Comparison of ENCODE assay signal across 17 mouse cellular contexts in genomic region chr16:38548000-38548399, GRCm38 (mm10). TPM values are rescaled to one million over a fixed set of nuclear protein-coding genes. Genes with fewer than 3 reads are reported as not detected.
DNase-seq lines count a peak whose midpoint lies in the region; ATAC-seq and TF ChIP-seq lines count a peak whose summit lies in the region.
"Had no signal": no experiment of that assay in that cellular context is flagged by ENCODE, and none has a peak within 500 bp of the region (broad histone marks: within the 10 kb centered on the region; RNA-seq: fewer than 3 reads in every experiment).

No protein-coding gene starts in this region.

- ATAC-seq in forebrain, embryonic 12.5 days (ENCODE audit: low FRiP score): no peak
- ATAC-seq in hindbrain, embryonic 14.5 days (ENCODE audit: low FRiP score): no peak
- no peak for ATAC-seq in midbrain, embryonic 15.5 days (replicated peaks)

- H3K27ac ChIP-seq in ES-E14 (ENCODE audit: insufficient read depth, low read depth, low read length, poor library complexity, severe bottlenecking): no peak overlapping the region
- H3K27ac ChIP-seq in forebrain, embryonic 12.5 days: no peak overlapping the region
- H3K27ac ChIP-seq in hindbrain, embryonic 14.5 days: no peak overlapping the region
- no peak overlapping the region for H3K27ac ChIP-seq in midbrain, embryonic 15.5 days
- H3K27ac ChIP-seq: layer of hippocampus, adult 2 months had no signal

- no peaks in the 10 kb centered on the region for H3K9me3 ChIP-seq in ES-E14 (ENCODE audit: control insufficient read depth, insufficient read depth, low read depth, low read length)
- no peaks in the 10 kb centered on the region for H3K9me3 ChIP-seq in forebrain, embryonic 12.5 days
- no peaks in the 10 kb centered on the region for H3K9me3 ChIP-seq in hindbrain, embryonic 14.5 days (ENCODE audit: control insufficient read depth, low read length)
- no peaks in the 10 kb centered on the region for H3K9me3 ChIP-seq in midbrain, embryonic 15.5 days

- 82% methylated on average over 1 of the region's 1 CpGs for WGBS in forebrain, embryonic 12.5 days
- 85% methylated on average over 1 of the region's 1 CpGs for WGBS in hindbrain, embryonic 14.5 days
- WGBS in midbrain, embryonic 15.5 days: 96% methylated on average over 1 of the region's 1 CpGs
- 92% methylated on average over 1 of the region's 1 CpGs for WGBS in lung, adult 2 months

- TF ChIP-seq CTCF in lung, adult 2 months (IDR thresholded peaks at IDR 0.05; ENCODE audit: insufficient read depth, low read length): no peak

- DNase-seq in ES-E14 (ENCODE audit: low read depth, low spot score): no peak
- DNase-seq in hindbrain, embryonic 14.5 days (ENCODE audit: low spot score): no peak
- DNase-seq in kidney, postnatal 14 days: no peak
- no peak for DNase-seq in kidney, adult 8-10 months
- no peak for DNase-seq in lung, postnatal 10 days
- DNase-seq in lung, adult 2 months: no peak
- DNase-seq: cerebellum, adult 9-11 months; embryo, embryonic 11 days; heart, adult 18-20 months; lung, embryonic 14.5 days; right cerebral cortex, adult 18-20 months; spleen, adult 18-20 months; thymus, postnatal 14 days had no signal

- peaks cover 0 to 5% of the 10 kb centered on the region in 2 experiments; a peak in 1 of 4 replicates for H3K4me1 ChIP-seq in ES-E14 (ENCODE audit: control insufficient read depth in 2 of 2, insufficient read depth in 2 of 2, low read length in 2 of 2, poor library complexity in 1 of 2)
- H3K4me1 ChIP-seq in forebrain, embryonic 12.5 days: peaks cover 17% of the 10 kb centered on the region
- H3K4me1 ChIP-seq in hindbrain, embryonic 14.5 days (replicated peaks; ENCODE audit: control insufficient read depth, insufficient read depth, low read length): peaks cover 14% of the 10 kb centered on the region
- H3K4me1 ChIP-seq in midbrain, embryonic 15.5 days: peaks cover 20% of the 10 kb centered on the region
- H3K4me1 ChIP-seq in lung, adult 2 months (ENCODE audit: control insufficient read depth, insufficient read depth, low read length): peaks cover 7% of the 10 kb centered on the region; the same call in 1 of the 2 replicates

- peaks cover 15% of the 10 kb centered on the region for H3K27me3 ChIP-seq in forebrain, embryonic 12.5 days
- H3K27me3 ChIP-seq in hindbrain, embryonic 14.5 days (ENCODE audit: control insufficient read depth, insufficient read depth, low read length): no peaks in the 10 kb centered on the region; the same call in 1 of the 2 replicates
- no peaks in the 10 kb centered on the region for H3K27me3 ChIP-seq in midbrain, embryonic 15.5 days (replicated peaks)

- in situ Hi-C loops in ES-E14 (cut with MboI; ENCODE audit: low sequenced_read_pairs in 2 of 2, unreplicated experiment in 2 of 2): no loop called here

- no peak for TF ChIP-seq POLR2A in lung, adult 2 months (IDR thresholded peaks at IDR 0.05; ENCODE audit: borderline replicate concordance, extremely low read depth, low read depth, low read length)

- H3K4me2 ChIP-seq in forebrain, embryonic 12.5 days: peak overlapping the region; percentile 68; the same call in 1 of the 2 replicates
- peak overlapping the region; percentile 61 for H3K4me2 ChIP-seq in hindbrain, embryonic 14.5 days (replicated peaks)
- peak overlapping the region; percentile 66 for H3K4me2 ChIP-seq in midbrain, embryonic 15.5 days

- H3K4me3 ChIP-seq in ES-E14 (ENCODE audit: insufficient read depth in 1 of 2, low read depth in 1 of 2, low read length in 2 of 2, poor library complexity in 1 of 2, severe bottlenecking in 1 of 2): peak overlapping the region in 1 of 2 experiments; percentile 89; a peak in 2 of 4 replicates
- H3K4me3 ChIP-seq in forebrain, embryonic 12.5 days (replicated peaks): no peak overlapping the region
- no peak overlapping the region for H3K4me3 ChIP-seq in hindbrain, embryonic 14.5 days (replicated peaks; ENCODE audit: low read length)
- H3K4me3 ChIP-seq in midbrain, embryonic 15.5 days: no peak overlapping the region
- no peak overlapping the region for H3K4me3 ChIP-seq in lung, adult 2 months (replicated peaks; ENCODE audit: extremely low read depth, low read depth, low read length)
- H3K4me3 ChIP-seq: erythroblast, embryonic 14.5 days had no signal

- H3K36me3 ChIP-seq in ES-E14 (ENCODE audit: control insufficient read depth, insufficient read depth, low read length, poor library complexity, severe bottlenecking): peaks cover 29% of the 10 kb centered on the region
- H3K36me3 ChIP-seq in forebrain, embryonic 12.5 days (replicated peaks): peaks cover 38% of the 10 kb centered on the region
- H3K36me3 ChIP-seq in hindbrain, embryonic 14.5 days (replicated peaks; ENCODE audit: control insufficient read depth, insufficient read depth): peaks cover 33% of the 10 kb centered on the region
- H3K36me3 ChIP-seq in midbrain, embryonic 15.5 days (replicated peaks): peaks cover 10% of the 10 kb centered on the region; the same call in 1 of the 2 replicates

- peak overlapping the region; percentile 86; the same call in 1 of the 2 replicates for H3K9ac ChIP-seq in ES-E14 (ENCODE audit: insufficient read depth, low read depth, low read length, poor library complexity, severe bottlenecking)
- H3K9ac ChIP-seq in forebrain, embryonic 12.5 days: no peak overlapping the region
- H3K9ac ChIP-seq in hindbrain, embryonic 14.5 days: no peak overlapping the region
- H3K9ac ChIP-seq in midbrain, embryonic 15.5 days: no peak overlapping the region
- H3K9ac ChIP-seq: lung, embryonic 14.5 days had no signal

TF ChIP-seq in ES-E14, 5 proteins besides CTCF, POLR2A, EP300 and RAD21:
- TF ChIP-seq ZNF384 (IDR thresholded peaks at IDR 0.05; ENCODE audit: low read depth, low read length) (no peak), MAFK (IDR thresholded peaks at IDR 0.05; ENCODE audit: insufficient read depth, low read depth, low read length) (no peak), HCFC1 (IDR thresholded peaks at IDR 0.05; ENCODE audit: borderline replicate concordance, insufficient read depth, low read length) (no peak), ZC3H11A (IDR thresholded peaks at IDR 0.05; ENCODE audit: borderline replicate concordance, low read depth, low read length) (no peak), CHD2 (IDR thresholded peaks at IDR 0.05; ENCODE audit: low read depth, low read length) (no peak)

RNA-seq across cellular contexts. Expression of gene Poglut1, which starts 2.1 kb away (rescaled TPM):
- total RNA-seq in ES-E14 (2012; rRNA removed): 76.6 and 89.7 TPM in 2 replicates
- polyA plus RNA-seq in forebrain, embryonic 12.5 days (2016; fragmentation: Nextera tagmentation; extraction: Ambion mirVana): 72.7 and 78.4 TPM in 2 replicates
- 53.6 and 54.1 TPM in 2 replicates for polyA plus RNA-seq in hindbrain, embryonic 14.5 days (2014; fragmentation: Nextera tagmentation; extraction: Ambion mirVana)
- 52.6 and 56.4 TPM in 2 replicates for polyA plus RNA-seq in midbrain, embryonic 15.5 days (2015; fragmentation: Nextera tagmentation; extraction: Ambion mirVana)
- polyA plus RNA-seq in lung, adult 2 months (2012; rRNA removed): 17.5 and 27.8 TPM in 2 replicates

RNA-seq across cellular contexts. Expression of gene Tmem39a, which starts 10.5 kb away (rescaled TPM):
- 124 and 141 TPM in 2 replicates for total RNA-seq in ES-E14 (2012; rRNA removed)
- polyA plus RNA-seq in forebrain, embryonic 12.5 days (2016; fragmentation: Nextera tagmentation; extraction: Ambion mirVana): 57.4 and 70.5 TPM in 2 replicates
- 33.2 and 45.9 TPM in 2 replicates for polyA plus RNA-seq in hindbrain, embryonic 14.5 days (2014; fragmentation: Nextera tagmentation; extraction: Ambion mirVana)
- polyA plus RNA-seq in midbrain, embryonic 15.5 days (2015; fragmentation: Nextera tagmentation; extraction: Ambion mirVana): 35.4 and 40.8 TPM in 2 replicates
- polyA plus RNA-seq in lung, adult 2 months (2012; rRNA removed): 50.1 and 73.2 TPM in 2 replicates

RNA-seq across cellular contexts. Expression of gene Timmdc1, which starts 25.5 kb away (rescaled TPM):
- 26.9 and 36.9 TPM in 2 replicates for total RNA-seq in ES-E14 (2012; rRNA removed)
- polyA plus RNA-seq in forebrain, embryonic 12.5 days (2016; fragmentation: Nextera tagmentation; extraction: Ambion mirVana): 30.5 and 37.0 TPM in 2 replicates
- 25.0 and 29.8 TPM in 2 replicates for polyA plus RNA-seq in hindbrain, embryonic 14.5 days (2014; fragmentation: Nextera tagmentation; extraction: Ambion mirVana)
- polyA plus RNA-seq in midbrain, embryonic 15.5 days (2015; fragmentation: Nextera tagmentation; extraction: Ambion mirVana): 32.0 and 33.0 TPM in 2 replicates
- 10.0 and 12.9 TPM in 2 replicates for polyA plus RNA-seq in lung, adult 2 months (2012; rRNA removed)
